Mouse (Mus musculus) erythroid progenitor cell, adult 5-6 weeks (primary cell): ENCODE measurements around the gene Gys1. TPM values are rescaled to one million over a fixed set of nuclear protein-coding genes. Genes with fewer than 3 reads are reported as not detected.
A peak's percentile ranks its signal among the peaks of the same experiment; 100 is the strongest.
"Not testable (repeated sequence)": the region's sequence is repeated elsewhere in the genome, so short reads cannot be mapped to it uniquely, and the experiment has no call there.

ENCODE experiments used
- ATAC-seq: replicated peaks from 2 replicates; pipeline ENCODE4 v1.8.0; 2016; ENCODE audit warnings: moderate number of reproducible peaks, mild to moderate bottlenecking, moderate TSS enrichment, inconsistent platforms; ENCODE audit not compliant: poor library complexity, low FRiP score, severe bottlenecking
- total RNA-seq, 2 experiments: library from RNA; stranded (forward) in 1 of 2; stranded (reverse) in 1 of 2; fragments of 150-400 nt in 1 of 2; fragments of 186-747, 209-891 nt in 1 of 2; gene quantifications; 2 replicates each; pipeline versions ENCODE4 v1.2.3 to v1.2.4; 2015 to 2017; ENCODE audit warnings: low replicate concordance in 2 of 2

The Gys1 gene
- total RNA-seq, 2 experiments from 2014 or later: 0.84 to 6.2 TPM

GRCm38 (mm10) chr7:45454971-45455370 lies 20.3 kb downstream of the Gys1 start:
- ATAC-seq: no peak

GRCm38 (mm10) chr7:45455932-45456696 lies 21.5 kb downstream of the Gys1 start:
- no peak for ATAC-seq

- ATAC-seq: no peak
Measured at GRCm38 (mm10) chr7:45456721-45457203, 22.1 kb downstream of the Gys1 start.

- no peak for ATAC-seq
Measured at GRCm38 (mm10) chr7:45457204-45458060, 22.8 kb downstream of the Gys1 start.

- ATAC-seq: peak; percentile 23; the same call in 1 of the 2 replicates
Measured at GRCm38 (mm10) chr7:45458748-45459563, 24.3 kb downstream of the Gys1 start.

- peak; percentile 88 for ATAC-seq
Measured at GRCm38 (mm10) chr7:45459564-45460140, 25.0 kb downstream of the Gys1 start, which contains the start of gene Ftl1. TSS of gene Ftl1 (minus strand) at chr7:45459884.

- ATAC-seq: peak; percentile 25
Measured at GRCm38 (mm10) chr7:45460377-45460776, 25.7 kb downstream of the Gys1 start.

- peak; percentile 81 for ATAC-seq
Measured at GRCm38 (mm10) chr7:45460860-45461314, 26.2 kb downstream of the Gys1 start.

- ATAC-seq: peak; percentile 31
Measured at GRCm38 (mm10) chr7:45461326-45461725, 26.7 kb downstream of the Gys1 start.

- no peak for ATAC-seq
Measured at GRCm38 (mm10) chr7:45461781-45462180, 27.1 kb downstream of the Gys1 start.

- ATAC-seq: no peak
Measured at GRCm38 (mm10) chr7:45462325-45462724, 27.7 kb downstream of the Gys1 start.

GRCm38 (mm10) chr7:45462868-45463267 lies 28.2 kb downstream of the Gys1 start:
- ATAC-seq: not testable (repeated sequence)

- ATAC-seq: no peak
Measured at GRCm38 (mm10) chr7:45463987-45464778, 29.5 kb downstream of the Gys1 start.

GRCm38 (mm10) chr7:45465112-45465511 lies 30.5 kb downstream of the Gys1 start:
- no peak for ATAC-seq

- no peak for ATAC-seq
Measured at GRCm38 (mm10) chr7:45465549-45465948, 30.9 kb downstream of the Gys1 start.

- ATAC-seq: peak; percentile 88
Measured at GRCm38 (mm10) chr7:45466283-45467089, 31.8 kb downstream of the Gys1 start, which contains the start of gene Bax. TSS of gene Bax (minus strand) at chr7:45466898.

- ATAC-seq: peak; percentile 37
Measured at GRCm38 (mm10) chr7:45467090-45467670, 32.5 kb downstream of the Gys1 start.
